Mouse (Mus musculus) heart, embryonic 13.5 days (tissue): ENCODE measurements around the gene Draxin. TPM values are rescaled to one million over a fixed set of nuclear protein-coding genes. Genes with fewer than 3 reads are reported as not detected.
"Not testable (repeated sequence)": the region's sequence is repeated elsewhere in the genome, so short reads cannot be mapped to it uniquely, and the experiment has no call there.

ENCODE experiments used
- ATAC-seq: fragments of 200-750 bp; cut with Nextera tagmentation; 2 replicates; pipeline ENCODE4 v1.8.0; 2017; ENCODE audit warnings: moderate TSS enrichment; ENCODE audit not compliant: insufficient number of reproducible peaks, low FRiP score, low TSS enrichment; ENCODE audit errors: extremely low read depth
- H3K27ac ChIP-seq: fragments of 300-500 bp; sonication (generic); replicated peaks from 2 replicates; pipeline ENCODE4 v1.5.1; 2015; ENCODE audit warnings: moderate library complexity, mild to moderate bottlenecking, inconsistent platforms
- H3K27me3 ChIP-seq: fragments of 300-500 bp; sonication (generic); replicated peaks from 2 replicates; pipeline ENCODE4 v1.6.1; 2015; ENCODE audit warnings: mild to moderate bottlenecking, inconsistent platforms
- H3K36me3 ChIP-seq: fragments of 300-500 bp; sonication (generic); 2 replicates; pipeline ENCODE4 v1.6.1; 2015; ENCODE audit warnings: mild to moderate bottlenecking, inconsistent platforms
- H3K4me1 ChIP-seq: fragments of 300-500 bp; sonication (generic); 2 replicates; pipeline ENCODE4 v1.6.1; 2015; ENCODE audit warnings: inconsistent platforms
- H3K4me2 ChIP-seq: fragments of 300-500 bp; sonication (generic); 2 replicates; pipeline ENCODE4 v1.6.1; 2015; ENCODE audit warnings: inconsistent platforms, mild to moderate bottlenecking, moderate library complexity
- H3K4me3 ChIP-seq: fragments of 300-500 bp; sonication (generic); 2 replicates; pipeline ENCODE4 v1.5.1; 2015; ENCODE audit warnings: moderate library complexity, mild to moderate bottlenecking, inconsistent platforms
- H3K9ac ChIP-seq: fragments of 300-500 bp; sonication (generic); 2 replicates; pipeline ENCODE4 v1.6.1; 2015; ENCODE audit warnings: inconsistent platforms, mild to moderate bottlenecking, moderate library complexity
- H3K9me3 ChIP-seq: fragments of 300-500 bp; sonication (generic); 2 replicates; pipeline ENCODE4 v1.6.1; 2016; ENCODE audit warnings: inconsistent platforms
- WGBS: fragments of 180-500 bp; shearing (Covaris S2); methylation state at CpG from one replicate; pipeline ENCODE4 v1.1.7; 2015; ENCODE audit warnings: mixed read lengths; 5-methylcytosine and 5-hydroxymethylcytosine counted together
- microRNA-seq: library from miRNA; unstranded; fragments of <30 nt; microRNA quantifications from one replicate; pipeline ENCODE4, GENCODE M21; 2016
- polyA plus RNA-seq: library from polyadenylated mRNA; unstranded; fragments of >200 nt; fragmentation: Nextera tagmentation; extraction: Ambion mirVana; gene quantifications from 2 replicates; pipeline ENCODE4 v1.2.1, GENCODE M21; 2015

Draxin gene
- polyA plus RNA-seq, 1 experiment from 2014 or later, result 0.05 TPM

- no peak overlapping the region for H3K4me3 ChIP-seq
- peaks cover 100% of the 10 kb centered on the region for H3K36me3 ChIP-seq
- no peak for ATAC-seq
- H3K9me3 ChIP-seq, result no peaks in the 10 kb centered on the region
- no peak overlapping the region for H3K9ac ChIP-seq
- H3K27me3 ChIP-seq, result no peaks in the 10 kb centered on the region
- no peak overlapping the region for H3K4me2 ChIP-seq
- no peak overlapping the region for H3K27ac ChIP-seq
- 89% methylated on average over 12 of the region's 12 CpGs for WGBS
- H3K4me1 ChIP-seq, result no peaks in the 10 kb centered on the region
Observed at GRCm38 (mm10) chr4:148053417-148053920, 77.0 kb downstream of the Draxin start.

- no peak overlapping the region for H3K4me3 ChIP-seq
- H3K27ac ChIP-seq, result no peak overlapping the region
- no peak overlapping the region for H3K4me2 ChIP-seq
- H3K9me3 ChIP-seq, result no peaks in the 10 kb centered on the region
- H3K4me1 ChIP-seq, result no peaks in the 10 kb centered on the region
- no peak for ATAC-seq
- 67% methylated on average over 2 of the region's 2 CpGs for WGBS
- H3K27me3 ChIP-seq, result no peaks in the 10 kb centered on the region
- H3K9ac ChIP-seq, result no peak overlapping the region
- peaks cover 100% of the 10 kb centered on the region for H3K36me3 ChIP-seq
Observed at GRCm38 (mm10) chr4:148052976-148053375, 77.5 kb downstream of the Draxin start.

GRCm38 (mm10) chr4:148051886-148052285 is 78.6 kb downstream of the Draxin start:
- H3K4me2 ChIP-seq, result no peak overlapping the region
- no peak overlapping the region for H3K4me3 ChIP-seq
- H3K27ac ChIP-seq, result no peak overlapping the region
- no peaks in the 10 kb centered on the region for H3K4me1 ChIP-seq
- ATAC-seq, result no peak
- WGBS, result 88% methylated on average over 11 of the region's 11 CpGs
- H3K9me3 ChIP-seq, result no peaks in the 10 kb centered on the region
- H3K27me3 ChIP-seq, result no peaks in the 10 kb centered on the region
- no peak overlapping the region for H3K9ac ChIP-seq
- peaks cover 97% of the 10 kb centered on the region for H3K36me3 ChIP-seq

GRCm38 (mm10) chr4:148051046-148051776 is 79.3 kb downstream of the Draxin start:
- 94% methylated on average over 13 of the region's 13 CpGs for WGBS
- Histone ChIP-seq H3K36me3 (peaks cover 90% of the 10 kb centered on the region), H3K9ac (no peak overlapping the region), H3K9me3 (no peaks in the 10 kb centered on the region), H3K27ac (no peak overlapping the region), H3K4me2 (no peak overlapping the region), H3K4me3 (no peak overlapping the region), H3K27me3 (no peaks in the 10 kb centered on the region), H3K4me1 (0 out of 2 replicates have a peak, but pooled peaks cover 6% of the 10 kb centered on the region)
- ATAC-seq, result no peak

GRCm38 (mm10) chr4:148050396-148050914 is 80.0 kb downstream of the Draxin start:
- peaks cover 89% of the 10 kb centered on the region for H3K36me3 ChIP-seq
- not testable (repeated sequence) for H3K9me3 ChIP-seq, H3K4me2 ChIP-seq, H3K9ac ChIP-seq, H3K4me3 ChIP-seq, H3K27me3 ChIP-seq, ATAC-seq, H3K27ac ChIP-seq
- WGBS, result 89% methylated on average over 3 of the region's 3 CpGs
- H3K4me1 ChIP-seq, result peaks cover 14% of the 10 kb centered on the region; the same call in 1 of the 2 replicates

Small RNAs within 50 kb of the gene (microRNA-seq; reads per million reads assigned to microRNA genes)
- not detected for gene Mir7022

Other genes starting within 250 kb of the Draxin start
- 102 and 105 TPM in 2 replicates for gene Mfn2, start 226.0 kb downstream of the Draxin start, polyA plus RNA-seq
- 43.7 and 49.2 TPM in 2 replicates for gene Plod1, start 193.9 kb downstream of the Draxin start, polyA plus RNA-seq
- gene 2510039O18Rik, start 189.8 kb downstream of the Draxin start, polyA plus RNA-seq, result 12.4 and 13.0 TPM in 2 replicates
- 187 and 230 TPM in 2 replicates for gene Nppb, start 144.9 kb downstream of the Draxin start, polyA plus RNA-seq
- gene Nppa, start 130.0 kb downstream of the Draxin start, polyA plus RNA-seq, result 4,587 and 5,670 TPM in 2 replicates
- 5.8 and 6.5 TPM in 2 replicates for gene Clcn6, start 91.9 kb downstream of the Draxin start, polyA plus RNA-seq
- 11.4 and 11.7 TPM in 2 replicates for gene Mthfr, start 91.6 kb downstream of the Draxin start, polyA plus RNA-seq
- gene Agtrap, start 42.7 kb downstream of the Draxin start, polyA plus RNA-seq, result 15.4 and 17.6 TPM in 2 replicates
- gene Mad2l2, start 314 bp downstream of the Draxin start, polyA plus RNA-seq, result 33.3 and 39.0 TPM in 2 replicates
- gene Fbxo6, start 21.4 kb upstream of the Draxin start, polyA plus RNA-seq, result 18.6 and 19.6 TPM in 2 replicates
- 20.9 and 26.9 TPM in 2 replicates for gene Fbxo44, start 29.8 kb upstream of the Draxin start, polyA plus RNA-seq
- 1.0 and 1.6 TPM in 2 replicates for gene Fbxo2, start 29.9 kb upstream of the Draxin start, polyA plus RNA-seq
- gene Disp3, start 157.3 kb upstream of the Draxin start, polyA plus RNA-seq, result 0.03 TPM in 2 replicates